Mouse (Mus musculus) monocyte, adult 5-6 weeks (primary cell): ENCODE data around the gene 1700040F15Rik. TPM values are rescaled to one million over a fixed set of nuclear protein-coding genes. Genes with fewer than 3 reads are reported as not detected.
"Not testable (repeated sequence)": the region's sequence is repeated elsewhere in the genome, so short reads cannot be mapped to it uniquely, and the experiment has no call there.

Experiments
- ATAC-seq: fragments of 153-309, 156-312 bp; replicated peaks from 2 replicates; pipeline ENCODE4 v1.8.0; 2017; ENCODE audit warnings: mild to moderate bottlenecking; ENCODE audit not compliant: low TSS enrichment, insufficient number of reproducible peaks, severe bottlenecking, poor library complexity, low FRiP score
- total RNA-seq: library from RNA; stranded (forward); fragments of 200-1000, 200-491, 200-594 nt; gene quantifications from 3 replicates; pipeline ENCODE4 v1.2.3, GENCODE M21; 2017

1700040F15Rik gene
- not detected in 3 replicates for total RNA-seq

GRCm38 (mm10) chrY:61101947-61102346 lies at the start of gene 1700040F15Rik:
Gene 1700040F15Rik (plus strand): TSS chrY:61102247.
- not testable (repeated sequence) for ATAC-seq
